Mouse (Mus musculus): ENCODE measurements at regions not wholly inside any gene's neighbourhood (a gene's known extent, or its start where the extent isn't known, plus 50 kb on each side); places are given as distances from the start of the nearest gene placed in this dataset.

- Histone ChIP-seq H3K9me3 (replicated peaks; ENCODE audit: control insufficient read depth, low read length) (no peaks in the 10 kb centered on the region), H3K4me2 (ENCODE audit: low read depth, low read length) (no peak overlapping the region), H3K27me3 (ENCODE audit: control insufficient read depth, insufficient read depth, low read length) (no peaks in the 10 kb centered on the region), H3K9ac (ENCODE audit: low read length) (no peak overlapping the region), H3K36me3 (ENCODE audit: control insufficient read depth, insufficient read depth) (no peaks in the 10 kb centered on the region), H3K4me1 (ENCODE audit: control insufficient read depth, insufficient read depth, low read length) (no peaks in the 10 kb centered on the region), H3K27ac (ENCODE audit: low read length) (no peak overlapping the region), H3K4me3 (ENCODE audit: low read length) (no peak overlapping the region)
- no peak for ATAC-seq (replicated peaks; ENCODE audit: extremely low read depth, insufficient read depth, low FRiP score)
- WGBS, result 70% methylated on average over 3 of the region's 3 CpGs
Observed at GRCm38 (mm10) chr9:116511450-116511849, 336.3 kb upstream of the Tgfbr2 start.

- no peaks in the 10 kb centered on the region for H3K27me3 ChIP-seq (ENCODE audit: control insufficient read depth, insufficient read depth, low read length)
- 0 out of 2 replicates have a peak, but pooled peaks cover 2% of the 10 kb centered on the region for H3K4me1 ChIP-seq (ENCODE audit: control insufficient read depth, insufficient read depth, low read length)
- no peak overlapping the region for H3K27ac ChIP-seq (ENCODE audit: low read length)
- H3K36me3 ChIP-seq (ENCODE audit: control insufficient read depth, insufficient read depth), result no peaks in the 10 kb centered on the region
- no peak overlapping the region for H3K9ac ChIP-seq (ENCODE audit: low read length)
- no peak overlapping the region for H3K4me3 ChIP-seq (ENCODE audit: low read length)
- WGBS, result 82% methylated on average over 5 of the region's 5 CpGs
- no peaks in the 10 kb centered on the region for H3K9me3 ChIP-seq (replicated peaks; ENCODE audit: control insufficient read depth, low read length)
- no peak for ATAC-seq (replicated peaks; ENCODE audit: extremely low read depth, insufficient read depth, low FRiP score)
- H3K4me2 ChIP-seq (ENCODE audit: low read depth, low read length), result no peak overlapping the region
Observed at GRCm38 (mm10) chr9:116507756-116508155, 332.6 kb upstream of the Tgfbr2 start.

GRCm38 (mm10) chr9:116502831-116503230 lies 327.7 kb upstream of the Tgfbr2 start:
- H3K9me3 ChIP-seq (replicated peaks; ENCODE audit: control insufficient read depth, low read length), result no peaks in the 10 kb centered on the region
- 0 out of 2 replicates have a peak, but pooled peaks cover 2% of the 10 kb centered on the region for H3K4me1 ChIP-seq (ENCODE audit: control insufficient read depth, insufficient read depth, low read length)
- no peak for ATAC-seq (replicated peaks; ENCODE audit: extremely low read depth, insufficient read depth, low FRiP score)
- 61% methylated on average over 5 of the region's 5 CpGs for WGBS
- no peak overlapping the region for H3K9ac ChIP-seq (ENCODE audit: low read length)
- H3K4me2 ChIP-seq (ENCODE audit: low read depth, low read length), result no peak overlapping the region
- H3K36me3 ChIP-seq (ENCODE audit: control insufficient read depth, insufficient read depth), result no peaks in the 10 kb centered on the region
- H3K27ac ChIP-seq (ENCODE audit: low read length), result no peak overlapping the region
- H3K4me3 ChIP-seq (ENCODE audit: low read length), result no peak overlapping the region
- no peaks in the 10 kb centered on the region for H3K27me3 ChIP-seq (ENCODE audit: control insufficient read depth, insufficient read depth, low read length)

GRCm38 (mm10) chr9:116500951-116501350 lies 325.8 kb upstream of the Tgfbr2 start:
- Histone ChIP-seq H3K9ac (ENCODE audit: low read length) (no peak overlapping the region), H3K9me3 (replicated peaks; ENCODE audit: control insufficient read depth, low read length) (no peaks in the 10 kb centered on the region), H3K27me3 (ENCODE audit: control insufficient read depth, insufficient read depth, low read length) (no peaks in the 10 kb centered on the region), H3K4me3 (ENCODE audit: low read length) (no peak overlapping the region), H3K36me3 (ENCODE audit: control insufficient read depth, insufficient read depth) (no peaks in the 10 kb centered on the region), H3K4me2 (ENCODE audit: low read depth, low read length) (no peak overlapping the region), H3K27ac (ENCODE audit: low read length) (no peak overlapping the region), H3K4me1 (ENCODE audit: control insufficient read depth, insufficient read depth, low read length) (no peaks in the 10 kb centered on the region)
- 91% methylated on average over 3 of the region's 3 CpGs for WGBS
- ATAC-seq (replicated peaks; ENCODE audit: extremely low read depth, insufficient read depth, low FRiP score), result no peak

GRCm38 (mm10) chr9:116491227-116491626 lies 316.1 kb upstream of the Tgfbr2 start:
- Histone ChIP-seq H3K27me3 (ENCODE audit: control insufficient read depth, insufficient read depth, low read length) (no peaks in the 10 kb centered on the region), H3K36me3 (ENCODE audit: control insufficient read depth, insufficient read depth) (no peaks in the 10 kb centered on the region), H3K9me3 (replicated peaks; ENCODE audit: control insufficient read depth, low read length) (peaks cover 11% of the 10 kb centered on the region), H3K4me3 (ENCODE audit: low read length) (no peak overlapping the region), H3K4me2 (ENCODE audit: low read depth, low read length) (no peak overlapping the region), H3K4me1 (ENCODE audit: control insufficient read depth, insufficient read depth, low read length) (no peaks in the 10 kb centered on the region), H3K27ac (ENCODE audit: low read length) (no peak overlapping the region), H3K9ac (ENCODE audit: low read length) (no peak overlapping the region)
- no peak for ATAC-seq (replicated peaks; ENCODE audit: extremely low read depth, insufficient read depth, low FRiP score)
- WGBS, result 78% methylated on average over 2 of the region's 2 CpGs

- Histone ChIP-seq H3K9me3 (replicated peaks; ENCODE audit: control insufficient read depth, low read length) (peaks cover 11% of the 10 kb centered on the region), H3K27ac (ENCODE audit: low read length) (no peak overlapping the region), H3K4me2 (ENCODE audit: low read depth, low read length) (no peak overlapping the region), H3K4me1 (ENCODE audit: control insufficient read depth, insufficient read depth, low read length) (no peaks in the 10 kb centered on the region), H3K4me3 (ENCODE audit: low read length) (no peak overlapping the region), H3K27me3 (ENCODE audit: control insufficient read depth, insufficient read depth, low read length) (no peaks in the 10 kb centered on the region), H3K36me3 (ENCODE audit: control insufficient read depth, insufficient read depth) (no peaks in the 10 kb centered on the region), H3K9ac (ENCODE audit: low read length) (no peak overlapping the region)
- 74% methylated on average over 4 of the region's 4 CpGs for WGBS
- no peak for ATAC-seq (replicated peaks; ENCODE audit: extremely low read depth, insufficient read depth, low FRiP score)
Observed at GRCm38 (mm10) chr9:116489787-116490186, 314.6 kb upstream of the Tgfbr2 start.

- Histone ChIP-seq H3K4me1 (ENCODE audit: control insufficient read depth, insufficient read depth, low read length) (no peaks in the 10 kb centered on the region), H3K27ac (ENCODE audit: low read length) (no peak overlapping the region), H3K9ac (ENCODE audit: low read length) (no peak overlapping the region), H3K4me2 (ENCODE audit: low read depth, low read length) (no peak overlapping the region), H3K4me3 (ENCODE audit: low read length) (no peak overlapping the region), H3K27me3 (ENCODE audit: control insufficient read depth, insufficient read depth, low read length) (no peaks in the 10 kb centered on the region), H3K9me3 (replicated peaks; ENCODE audit: control insufficient read depth, low read length) (peaks cover 11% of the 10 kb centered on the region), H3K36me3 (ENCODE audit: control insufficient read depth, insufficient read depth) (no peaks in the 10 kb centered on the region)
- ATAC-seq (replicated peaks; ENCODE audit: extremely low read depth, insufficient read depth, low FRiP score), result no peak
- 75% methylated on average over 5 of the region's 5 CpGs for WGBS
Observed at GRCm38 (mm10) chr9:116489273-116489672, 314.1 kb upstream of the Tgfbr2 start.

GRCm38 (mm10) chr9:116477309-116477708 lies 302.1 kb upstream of the Tgfbr2 start:
- Histone ChIP-seq H3K27me3 (ENCODE audit: control insufficient read depth, insufficient read depth, low read length) (no peaks in the 10 kb centered on the region), H3K4me3 (ENCODE audit: low read length) (no peak overlapping the region), H3K36me3 (ENCODE audit: control insufficient read depth, insufficient read depth) (no peaks in the 10 kb centered on the region), H3K9me3 (replicated peaks; ENCODE audit: control insufficient read depth, low read length) (peaks cover 3% of the 10 kb centered on the region; the same call in 1 of the 2 replicates), H3K4me2 (ENCODE audit: low read depth, low read length) (no peak overlapping the region), H3K9ac (ENCODE audit: low read length) (no peak overlapping the region), H3K27ac (ENCODE audit: low read length) (no peak overlapping the region), H3K4me1 (ENCODE audit: control insufficient read depth, insufficient read depth, low read length) (no peaks in the 10 kb centered on the region)
- ATAC-seq (replicated peaks; ENCODE audit: extremely low read depth, insufficient read depth, low FRiP score), result no peak
- 71% methylated on average over 3 of the region's 3 CpGs for WGBS

GRCm38 (mm10) chr9:116475206-116475955 lies 300.2 kb upstream of the Tgfbr2 start:
- no peak for ATAC-seq (replicated peaks; ENCODE audit: extremely low read depth, insufficient read depth, low FRiP score)
- H3K27me3 ChIP-seq (ENCODE audit: control insufficient read depth, insufficient read depth, low read length), result no peaks in the 10 kb centered on the region
- no peak overlapping the region for H3K4me2 ChIP-seq (ENCODE audit: low read depth, low read length)
- no peaks in the 10 kb centered on the region for H3K36me3 ChIP-seq (ENCODE audit: control insufficient read depth, insufficient read depth)
- H3K9me3 ChIP-seq (replicated peaks; ENCODE audit: control insufficient read depth, low read length), result peaks cover 3% of the 10 kb centered on the region; the same call in 1 of the 2 replicates
- 76% methylated on average over 12 of the region's 12 CpGs for WGBS
- H3K4me3 ChIP-seq (ENCODE audit: low read length), result no peak overlapping the region
- no peak overlapping the region for H3K27ac ChIP-seq (ENCODE audit: low read length)
- no peak overlapping the region for H3K9ac ChIP-seq (ENCODE audit: low read length)
- H3K4me1 ChIP-seq (ENCODE audit: control insufficient read depth, insufficient read depth, low read length), result no peaks in the 10 kb centered on the region

Measured in heart, embryonic 16.5 days (tissue).